Mouse (Mus musculus): Measurements from ENCODE around the gene Nab2. TPM values are rescaled to one million over a fixed set of nuclear protein-coding genes. Genes with fewer than 3 reads are reported as not detected.

The Nab2 gene
- total and polyA plus RNA-seq, 3 experiments, result 29.1 to 37.1 TPM; not detected in 1

DNA sequence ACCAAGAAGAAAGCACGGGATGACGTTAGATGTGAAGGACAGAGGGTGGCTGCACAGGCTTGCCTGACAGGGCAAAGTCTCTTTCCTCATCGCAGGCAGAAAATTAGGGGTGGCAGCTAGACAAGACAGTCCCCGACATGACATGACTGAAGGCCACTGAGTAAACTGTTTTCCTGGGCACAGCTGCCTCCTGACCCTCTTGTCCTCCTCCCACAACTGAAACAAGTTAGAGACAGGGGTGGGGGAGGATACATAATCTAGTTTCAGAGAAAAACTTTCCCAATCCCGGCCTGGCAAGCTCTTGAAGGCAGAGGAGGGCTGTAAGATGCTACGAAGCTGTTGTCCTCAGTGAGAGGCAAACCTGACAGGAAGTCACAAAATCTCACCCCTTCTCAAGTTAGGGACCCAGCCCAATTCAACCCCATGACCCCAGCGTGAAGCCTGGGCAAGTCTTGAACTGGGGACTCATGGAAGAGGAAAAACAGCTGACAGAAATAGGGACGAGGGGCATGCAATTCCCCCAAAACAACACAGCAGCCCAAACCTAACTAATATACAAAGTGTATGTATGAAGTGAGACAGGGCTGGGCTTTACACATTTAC, 49.1 kb downstream of the Nab2 start:
- no peaks in the 10 kb centered on the region for H3K9me3 ChIP-seq (replicated peaks; ENCODE audit: insufficient read depth, low read length)
- no peaks in the 10 kb centered on the region for H3K4me1 ChIP-seq (ENCODE audit: control insufficient read depth in 1 of 2, insufficient read depth in 2 of 2, low read length in 2 of 2)
- peaks cover 4 to 8% of the 10 kb centered on the region in 2 experiments; a peak in 3 of 4 replicates for H3K27me3 ChIP-seq (ENCODE audit: control insufficient read depth in 1 of 2, insufficient read depth in 2 of 2, low read length in 2 of 2)
- H3K9ac ChIP-seq (ENCODE audit: control insufficient read depth, low read depth, low read length, poor library complexity, severe bottlenecking), result no peak overlapping the region
- no peaks in the 10 kb centered on the region for H3K79me2 ChIP-seq (ENCODE audit: control insufficient read depth, insufficient read depth, low read length, poor library complexity)
- H3K4me3 ChIP-seq (ENCODE audit: control insufficient read depth in 1 of 2, insufficient read depth in 1 of 2, low read depth in 2 of 2, low read length in 2 of 2), result no peak overlapping the region
- H3K36me3 ChIP-seq (ENCODE audit: control insufficient read depth in 1 of 2, insufficient read depth in 2 of 2, low read length in 2 of 2), result no peaks in the 10 kb centered on the region
- DNase-seq (ENCODE audit: low read depth, low spot score), result no peak
- TF ChIP-seq TCF12 (IDR thresholded peaks at IDR 0.05; ENCODE audit: low read depth, low read length) (no peak), ZNF384 (IDR thresholded peaks at IDR 0.05; ENCODE audit: low read depth, low read length) (no peak), CHD1 (IDR thresholded peaks at IDR 0.05; ENCODE audit: low read depth, low read length) (no peak), NELFE (IDR thresholded peaks at IDR 0.05; ENCODE audit: low read depth, low read length) (no peak), ZMIZ1 (IDR thresholded peaks at IDR 0.05; ENCODE audit: low read depth, low read length) (no peak), ELF1 (IDR thresholded peaks at IDR 0.05; ENCODE audit: low read depth, low read length) (no peak), BHLHE40 (IDR thresholded peaks at IDR 0.05; ENCODE audit: borderline replicate concordance, low read depth, low read length) (no peak), TAL1 (IDR thresholded peaks at IDR 0.05; ENCODE audit: low read length) (no peak), POLR2AphosphoS5 (IDR thresholded peaks at IDR 0.05; ENCODE audit: borderline replicate concordance, low read depth, low read length) (no peak), ETS1 (IDR thresholded peaks at IDR 0.05; ENCODE audit: low read depth, low read length) (no peak), KAT2A (conservative IDR thresholded peaks at IDR 0.05; ENCODE audit: low read depth, low read length) (no peak), RAD21 (IDR thresholded peaks at IDR 0.05; ENCODE audit: low read depth, low read length) (no peak), GATA1 (IDR thresholded peaks at IDR 0.05; ENCODE audit: low read depth, low read length) (no peak)
- H3K27ac ChIP-seq (ENCODE audit: control insufficient read depth, low read depth, low read length), result no peak overlapping the region

DNA sequence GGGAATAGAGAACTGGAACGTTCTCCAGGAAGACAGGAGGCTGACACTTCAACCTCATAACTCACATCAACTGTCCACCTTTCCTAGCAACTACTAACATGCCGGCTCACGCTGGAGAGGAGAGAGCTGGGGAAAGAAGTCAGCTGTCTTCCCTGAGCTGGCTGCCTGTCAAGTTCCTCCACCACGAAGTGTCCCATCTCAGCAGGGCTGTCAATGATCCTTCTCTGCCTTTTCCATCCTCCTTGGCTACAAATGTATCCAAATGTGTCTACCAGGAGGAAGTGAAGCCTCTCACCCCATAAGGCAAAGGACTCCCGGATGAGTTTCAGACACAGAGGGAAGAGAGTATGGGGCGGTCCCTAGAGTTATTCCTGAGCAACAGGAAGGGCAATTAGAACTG, 50.2 kb downstream of the Nab2 start:
- H3K4me3 ChIP-seq (ENCODE audit: control insufficient read depth in 1 of 2, insufficient read depth in 1 of 2, low read depth in 2 of 2, low read length in 2 of 2), result no peak overlapping the region
- no peaks in the 10 kb centered on the region for H3K79me2 ChIP-seq (ENCODE audit: control insufficient read depth, insufficient read depth, low read length, poor library complexity)
- TF ChIP-seq MAZ (IDR thresholded peaks at IDR 0.05; ENCODE audit: low read depth, low read length), result no peak
- no peak for TF ChIP-seq CTCF (IDR thresholded peaks at IDR 0.05 in 2 of 3, conservative IDR thresholded peaks at IDR 0.05 in 1 of 3; ENCODE audit: control insufficient read depth in 1 of 3, insufficient read depth in 1 of 3, low read depth in 2 of 3, low read length in 3 of 3, poor library complexity in 1 of 3, severe bottlenecking in 1 of 3)
- TF ChIP-seq BHLHE40 (IDR thresholded peaks at IDR 0.05; ENCODE audit: borderline replicate concordance, low read depth, low read length), result no peak
- TF ChIP-seq ZNF384 (IDR thresholded peaks at IDR 0.05; ENCODE audit: low read depth, low read length), result no peak
- no peak for TF ChIP-seq MYC (IDR thresholded peaks at IDR 0.05; ENCODE audit: low read depth, low read length)
- TF ChIP-seq SMC3 (IDR thresholded peaks at IDR 0.05; ENCODE audit: low read depth, low read length), result no peak
- no peak overlapping the region for H3K9ac ChIP-seq (ENCODE audit: control insufficient read depth, low read depth, low read length, poor library complexity, severe bottlenecking)
- no peaks in the 10 kb centered on the region for H3K4me1 ChIP-seq (ENCODE audit: control insufficient read depth in 1 of 2, insufficient read depth in 2 of 2, low read length in 2 of 2)
- H3K9me3 ChIP-seq (replicated peaks; ENCODE audit: insufficient read depth, low read length), result no peaks in the 10 kb centered on the region
- no peaks in the 10 kb centered on the region for H3K36me3 ChIP-seq (ENCODE audit: control insufficient read depth in 1 of 2, insufficient read depth in 2 of 2, low read length in 2 of 2)
- H3K27ac ChIP-seq (ENCODE audit: control insufficient read depth, low read depth, low read length), result no peak overlapping the region
- no peak for DNase-seq (ENCODE audit: low read depth, low spot score)
- H3K27me3 ChIP-seq (ENCODE audit: control insufficient read depth in 1 of 2, insufficient read depth in 2 of 2, low read length in 2 of 2), result peaks cover 4 to 8% of the 10 kb centered on the region in 2 experiments; a peak in 3 of 4 replicates
